Mouse (Mus musculus) embryonic facial prominence, embryonic 14.5 days (tissue): ENCODE data around the gene Slc2a9. TPM values are rescaled to one million over a fixed set of nuclear protein-coding genes. Genes with fewer than 3 reads are reported as not detected.

Experiments used
- polyA plus RNA-seq: library from polyadenylated mRNA; unstranded; fragments of >200 nt; fragmentation: Nextera tagmentation; extraction: Ambion mirVana; gene quantifications from 2 replicates; pipeline ENCODE4 v1.2.1, GENCODE M21; 2014

Gene Slc2a9
- polyA plus RNA-seq, 1 experiment from 2014 or later = 0.56 TPM

Other genes with a start within 250 kb of the Slc2a9 start
- gene Tmem128, start 243.0 kb downstream of the Slc2a9 start, polyA plus RNA-seq = 63.3 and 65.6 TPM in 2 replicates
- gene Otop1, start 227.2 kb downstream of the Slc2a9 start, polyA plus RNA-seq = 0.14 and 0.22 TPM in 2 replicates
- gene Drd5, start 183.8 kb downstream of the Slc2a9 start, polyA plus RNA-seq = not detected in 2 replicates
- gene Wdr1, start 60.1 kb upstream of the Slc2a9 start, polyA plus RNA-seq = 241 and 247 TPM in 2 replicates
- gene Zfp518b, start 181.7 kb upstream of the Slc2a9 start, polyA plus RNA-seq = 17.1 and 19.6 TPM in 2 replicates